Mouse (Mus musculus) common myeloid progenitor, adult 5-6 weeks (primary cell): Measurements from ENCODE around the gene Arhgap5. TPM values are rescaled to one million over a fixed set of nuclear protein-coding genes. Genes with fewer than 3 reads are reported as not detected.
"Not testable (repeated sequence)": the region's sequence is repeated elsewhere in the genome, so short reads cannot be mapped to it uniquely, and the experiment has no call there.

Experiments used
- ATAC-seq: replicated peaks from 2 replicates; pipeline ENCODE4 v1.8.0; 2016; ENCODE audit warnings: low read depth, mild to moderate bottlenecking, moderate TSS enrichment, inconsistent platforms; ENCODE audit not compliant: poor library complexity, severe bottlenecking
- total RNA-seq: library from RNA; stranded (forward); fragments of 200-1000, 187-1606 nt; gene quantifications from 2 replicates; pipeline ENCODE4 v1.2.3, GENCODE M21; 2017

Arhgap5 gene
- total RNA-seq, 1 experiment from 2014 or later: 24.0 TPM

DNA sequence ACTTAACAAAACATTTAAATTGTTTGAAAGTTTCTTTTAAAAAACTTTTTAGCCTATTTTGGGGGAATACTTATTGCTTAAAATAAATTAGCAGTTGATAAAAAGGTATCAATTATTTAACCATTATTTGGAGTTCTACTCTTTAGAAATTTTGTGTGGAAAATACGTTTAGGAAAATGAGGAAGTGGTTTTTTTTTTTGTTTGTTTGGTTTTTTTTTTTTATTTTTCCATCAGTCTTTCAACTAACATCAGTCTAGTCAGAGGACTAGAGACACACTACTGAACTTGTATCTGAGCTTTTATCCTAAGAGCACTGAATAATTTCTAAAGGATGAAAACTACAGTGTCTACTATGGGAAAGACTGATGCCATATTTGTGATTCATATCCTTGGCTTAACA is 21.7 kb downstream of the Arhgap5 start:
- no peak for ATAC-seq

DNA sequence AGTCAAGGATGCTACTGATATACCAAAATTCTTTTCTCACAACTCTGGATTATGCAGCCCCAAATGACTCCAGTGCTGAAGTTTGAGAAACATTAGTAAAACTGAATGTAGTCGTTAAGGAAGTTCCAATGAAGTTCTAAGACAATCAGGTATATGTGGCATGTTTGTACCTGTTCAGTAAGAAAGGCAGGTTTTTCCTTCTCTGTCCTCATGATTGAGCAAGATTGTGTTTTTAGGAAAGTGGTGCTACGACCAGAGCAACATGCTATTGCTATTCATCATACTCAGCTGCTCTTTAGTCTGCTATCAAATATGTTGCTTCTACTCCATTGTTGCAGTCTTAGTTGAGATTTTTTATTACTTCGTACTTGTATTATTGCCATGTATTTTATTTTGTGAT is 26.0 kb downstream of the Arhgap5 start:
- no peak for ATAC-seq

DNA sequence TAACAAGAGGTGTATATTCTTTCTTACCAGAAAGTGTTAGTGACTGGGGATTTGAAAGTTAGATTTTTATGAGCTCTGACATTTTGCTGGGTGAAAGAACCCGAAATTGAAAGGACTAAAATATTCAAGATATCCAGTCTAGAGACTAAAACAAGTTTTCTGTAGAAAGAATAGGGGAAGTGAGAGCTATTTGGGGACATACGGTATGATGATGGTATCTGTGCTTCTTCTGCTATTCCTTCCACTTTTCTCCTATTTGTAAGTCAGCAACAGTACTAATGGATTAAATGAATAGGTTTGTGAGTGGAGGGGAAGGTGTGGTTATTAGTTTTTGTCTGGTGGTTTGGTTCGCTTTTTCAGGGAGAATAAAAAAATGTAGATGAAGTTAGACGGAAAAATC is 37.5 kb downstream of the Arhgap5 start:
- ATAC-seq: peak; percentile 62

DNA sequence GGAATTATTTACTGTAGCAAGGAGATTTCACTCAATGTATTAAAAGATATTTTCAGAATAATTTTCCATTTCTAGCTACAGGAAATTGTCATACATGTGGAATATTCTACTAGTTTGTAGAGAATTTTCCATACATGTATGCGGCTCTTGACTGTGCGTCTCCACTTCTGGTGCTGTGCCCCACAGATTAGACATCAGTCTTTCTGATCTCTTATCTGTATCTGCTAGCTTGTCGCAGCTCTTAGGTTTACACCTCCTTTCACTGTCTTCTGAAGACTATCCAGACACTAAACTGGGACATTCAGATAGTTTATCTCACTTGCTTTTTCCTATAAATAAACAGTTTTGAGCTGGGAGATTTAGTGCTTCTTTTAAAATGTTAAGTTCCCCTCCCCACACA is 40.8 kb downstream of the Arhgap5 start:
- ATAC-seq: no peak

DNA sequence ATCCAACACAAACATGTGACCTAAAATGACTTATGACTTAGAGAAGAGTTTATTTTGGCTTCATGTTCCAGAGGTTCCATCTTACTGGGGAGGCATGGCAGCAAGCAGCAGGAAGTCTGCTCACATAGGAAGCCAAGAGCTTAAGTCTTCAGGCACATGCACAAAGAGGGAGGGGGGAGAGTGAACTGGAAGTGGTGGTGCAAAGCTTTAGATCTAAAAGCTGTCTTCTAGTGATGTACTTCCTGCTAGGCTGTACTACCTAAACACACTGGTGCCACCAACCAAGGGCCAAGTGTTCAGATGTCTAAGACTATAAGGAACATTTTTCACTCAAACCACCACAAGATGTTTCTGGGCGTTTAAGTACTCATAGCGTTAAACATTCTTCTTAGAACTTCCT is 48.3 kb downstream of the Arhgap5 start:
- ATAC-seq: no peak

DNA sequence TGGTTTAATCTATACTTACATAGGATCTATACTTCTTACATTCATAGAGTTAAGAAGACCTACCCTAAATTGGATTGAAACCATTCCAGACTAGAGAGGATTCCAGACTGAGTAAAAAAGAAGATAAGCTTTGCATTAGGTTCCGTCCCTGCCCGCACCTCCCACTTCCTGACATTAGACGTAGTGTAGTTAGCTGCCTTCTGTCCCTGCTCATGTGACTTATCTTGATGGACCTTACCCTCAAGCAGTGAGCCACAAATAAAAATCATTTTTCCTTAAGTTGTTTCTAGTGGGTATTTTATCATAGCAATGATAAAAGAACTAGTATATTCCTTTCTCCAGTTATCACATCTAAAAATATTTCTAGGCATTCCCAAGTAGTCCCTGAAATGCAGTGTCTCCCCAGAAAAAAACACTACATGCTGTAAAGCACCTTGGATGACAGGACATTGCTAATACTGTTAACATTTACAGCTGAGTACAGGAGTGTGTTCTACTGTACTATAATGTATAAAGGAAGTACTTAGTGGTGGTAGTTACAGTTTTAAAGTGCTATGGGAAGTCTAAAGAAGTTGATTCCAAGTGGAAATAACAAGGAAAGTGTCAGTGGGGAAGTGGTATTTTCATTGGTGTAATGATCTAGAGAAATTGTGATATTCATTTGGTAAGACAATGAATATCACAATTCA is 51.6 kb downstream of the Arhgap5 start:
- 0 out of 2 replicates have a peak, but pooled peaks have one; percentile 42 for ATAC-seq

DNA sequence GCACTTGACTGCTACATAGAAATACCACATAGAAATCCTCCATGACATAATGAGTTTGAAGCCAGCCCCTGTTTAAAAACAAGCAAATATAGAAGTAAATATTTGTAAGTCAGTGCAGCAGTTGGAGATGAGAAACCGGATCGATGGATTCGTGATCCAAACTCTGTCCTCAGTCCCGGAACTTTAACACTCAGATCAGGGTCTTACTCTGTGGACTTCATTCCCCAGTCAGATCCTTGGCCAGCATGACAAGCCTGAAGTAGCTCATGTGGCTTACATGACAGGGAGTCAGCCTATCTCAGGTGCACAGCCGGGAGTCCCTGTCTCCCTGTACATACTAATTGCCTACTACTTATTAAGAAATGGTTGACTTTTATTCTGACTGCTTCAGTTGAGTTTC is 61.9 kb downstream of the Arhgap5 start:
- ATAC-seq: no peak

DNA sequence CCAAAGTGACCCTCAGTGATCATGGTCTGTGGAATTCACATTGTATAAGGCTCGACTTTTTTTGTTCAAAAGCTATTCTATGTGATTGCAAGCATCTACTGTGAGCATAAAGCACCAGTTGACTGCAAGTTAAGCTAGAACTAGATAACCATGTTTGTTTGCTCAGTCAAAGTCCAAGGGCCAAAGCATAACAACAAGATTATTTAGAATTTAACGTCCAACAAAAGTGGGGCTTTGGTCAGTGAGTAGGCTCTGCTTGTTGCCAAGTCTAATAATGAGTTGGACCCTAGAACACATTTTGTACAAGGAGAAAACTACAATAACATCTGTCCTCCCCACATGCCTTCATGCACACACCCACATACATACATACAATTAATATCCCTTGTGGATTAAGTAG is 69.6 kb downstream of the Arhgap5 start:
- ATAC-seq: no peak

DNA sequence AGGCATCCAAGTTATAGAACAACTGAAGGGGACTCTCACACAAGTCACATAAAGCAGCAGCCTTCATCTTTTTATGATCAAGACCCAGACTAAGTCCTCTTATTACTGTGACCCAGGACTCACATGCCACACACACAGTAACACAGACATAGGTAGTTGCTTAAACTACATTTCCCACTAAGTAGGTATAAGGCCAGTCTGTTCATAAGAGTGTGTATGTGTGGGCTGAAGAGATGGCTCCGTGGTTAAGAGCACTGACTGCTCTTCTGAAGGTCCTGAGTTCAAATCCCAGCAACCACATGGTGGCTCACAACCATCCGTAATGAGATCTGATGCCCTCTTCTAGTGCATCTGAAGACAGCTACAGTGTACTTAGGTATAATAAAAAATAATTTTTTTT is 82.7 kb downstream of the Arhgap5 start:
- ATAC-seq: not testable (repeated sequence)

DNA sequence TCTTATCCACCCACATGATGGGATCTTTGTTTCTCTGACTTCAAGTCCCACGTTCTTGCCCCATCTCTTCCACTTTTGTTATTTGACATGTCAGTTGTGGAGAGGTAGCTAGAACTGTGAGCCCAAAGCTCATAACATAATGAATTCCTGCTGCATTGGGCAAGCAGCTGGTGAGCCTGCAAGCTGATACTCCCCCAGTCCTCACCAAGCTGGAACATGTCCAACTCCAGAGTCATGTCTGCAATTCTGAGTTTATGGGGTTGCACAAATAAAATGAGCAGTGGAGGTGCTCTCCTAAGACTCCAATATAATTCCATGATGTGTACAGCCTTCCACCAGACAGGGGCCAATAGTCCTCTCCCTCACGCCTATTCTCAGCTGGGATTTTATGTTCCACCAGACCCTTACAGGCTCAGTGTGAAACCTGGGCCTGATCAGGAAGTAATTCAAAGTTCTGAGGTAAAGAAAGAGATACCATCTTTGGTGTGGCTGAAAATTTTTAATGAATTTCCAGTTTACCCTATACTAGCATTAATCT is 83.8 kb downstream of the Arhgap5 start:
- no peak for ATAC-seq

DNA sequence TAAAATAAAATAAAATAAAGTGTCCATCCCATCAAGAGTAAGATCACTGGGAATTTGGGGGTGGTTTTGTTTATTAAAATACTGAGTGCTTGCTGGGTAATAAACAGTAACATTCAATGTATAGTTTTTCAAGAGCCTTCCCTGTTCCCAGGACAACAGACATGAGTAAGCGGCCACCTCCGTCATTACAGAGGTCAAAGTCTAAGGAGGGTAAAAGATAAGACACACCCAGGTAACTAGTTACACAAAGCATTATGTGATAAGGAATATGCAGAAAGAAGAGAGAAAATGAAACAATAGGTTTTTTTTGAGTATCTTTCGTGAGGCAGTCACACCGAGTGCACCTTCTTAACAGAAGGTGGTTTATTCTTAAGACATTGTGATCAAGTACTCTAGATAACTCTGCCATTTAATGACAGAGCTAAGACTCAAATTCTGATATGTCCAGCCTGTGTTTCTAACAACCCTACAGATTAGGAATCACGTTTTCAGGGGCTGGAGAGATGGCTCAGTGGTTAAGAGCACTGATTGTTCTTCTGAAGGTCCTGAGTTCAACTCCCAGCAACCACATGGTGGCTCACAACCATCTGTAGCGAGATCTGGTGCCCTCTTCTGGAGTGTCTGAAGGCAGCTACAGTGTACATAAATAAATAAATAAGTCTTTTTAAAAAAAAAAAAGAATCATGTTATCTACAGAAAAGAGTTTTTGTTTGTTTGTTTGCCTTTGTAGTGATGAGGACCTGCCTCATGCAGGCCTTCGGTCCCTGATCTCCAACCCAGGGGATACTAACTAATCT is 91.8 kb downstream of the Arhgap5 start:
- ATAC-seq: no peak

DNA sequence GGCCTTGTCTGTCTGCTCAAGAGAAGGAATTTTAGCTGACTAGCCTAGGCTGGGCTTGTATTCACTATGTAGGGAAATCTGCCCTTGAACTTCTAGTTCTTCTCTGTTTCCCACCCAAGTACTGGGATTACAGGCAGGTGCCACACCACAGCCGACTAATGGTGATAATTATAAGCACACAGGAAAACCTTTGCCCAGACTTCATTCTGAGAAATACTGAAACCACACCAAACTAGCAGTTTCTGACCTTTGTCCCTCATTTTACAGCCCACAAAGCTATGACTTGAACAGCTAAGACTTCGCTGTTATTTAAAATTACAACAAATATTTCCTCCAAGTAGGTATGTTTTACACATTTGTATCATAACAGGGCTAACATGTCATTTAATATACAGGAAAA is 98.7 kb downstream of the Arhgap5 start:
- no peak for ATAC-seq

DNA sequence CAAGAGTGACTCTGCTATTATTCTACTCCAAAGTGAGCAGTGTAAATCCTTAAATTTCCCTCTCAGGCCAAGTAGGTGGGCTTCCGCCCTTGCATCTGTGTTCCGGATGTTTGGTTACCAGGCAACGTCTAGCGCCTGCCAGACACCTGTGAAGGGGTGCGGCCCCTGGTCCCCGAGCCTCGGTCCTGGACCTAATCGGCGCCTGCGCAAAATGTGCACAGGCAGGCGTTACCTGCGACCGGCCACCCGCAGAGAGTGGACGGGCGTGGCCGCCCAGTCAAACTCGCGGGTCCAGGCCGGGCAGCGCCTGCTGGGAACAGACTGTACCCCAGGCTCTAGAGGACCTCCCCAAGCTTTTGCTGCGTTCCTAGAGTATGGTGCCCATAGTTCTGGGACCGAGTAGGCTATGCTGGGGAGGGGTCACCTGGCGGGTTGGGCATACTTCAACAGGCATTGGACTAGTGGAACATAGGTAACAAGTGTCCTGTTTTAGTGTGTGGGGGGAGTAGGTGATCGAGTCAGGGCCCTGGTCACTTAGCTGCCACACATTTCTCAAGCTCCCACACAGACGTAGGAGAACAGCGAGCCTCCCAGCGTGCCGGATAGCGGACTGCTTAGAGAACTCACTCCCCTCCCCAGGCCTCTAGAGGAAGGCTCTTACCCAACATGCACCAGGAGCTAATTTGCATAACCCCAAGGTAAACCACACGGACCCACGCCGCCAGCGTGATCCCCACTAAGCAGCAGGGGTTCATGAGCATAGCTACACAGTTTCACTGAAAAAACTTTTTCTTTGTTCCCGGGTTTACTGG is 99.3 kb downstream of the Arhgap5 start:
- peak; percentile 80 for ATAC-seq

DNA sequence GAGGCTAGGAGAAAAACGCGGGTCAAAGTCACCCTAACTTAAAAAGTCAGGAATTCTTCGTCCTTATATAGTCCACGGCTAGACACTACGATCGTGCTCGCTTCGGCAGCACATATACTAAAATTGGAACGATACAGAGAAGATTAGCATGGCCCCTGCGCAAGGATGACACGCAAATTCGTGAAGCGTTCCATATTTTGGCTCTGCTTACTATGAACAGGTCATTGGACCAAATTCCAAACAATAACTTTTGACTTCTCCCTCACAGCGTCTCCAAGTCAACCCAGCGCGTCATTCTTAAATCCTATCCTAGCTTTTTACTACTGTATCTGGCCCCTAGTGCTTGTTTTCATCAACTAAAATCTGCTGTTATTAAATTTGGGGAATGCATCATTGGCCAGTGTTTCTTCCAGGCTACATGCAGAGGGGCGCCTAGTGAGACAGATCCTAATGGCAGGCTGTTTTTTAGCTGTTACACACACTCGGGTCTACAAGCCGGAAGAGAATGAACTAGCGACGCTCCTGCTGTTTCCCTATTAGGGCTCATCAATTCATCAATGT is 100.0 kb downstream of the Arhgap5 start:
- ATAC-seq: peak; percentile 39

DNA sequence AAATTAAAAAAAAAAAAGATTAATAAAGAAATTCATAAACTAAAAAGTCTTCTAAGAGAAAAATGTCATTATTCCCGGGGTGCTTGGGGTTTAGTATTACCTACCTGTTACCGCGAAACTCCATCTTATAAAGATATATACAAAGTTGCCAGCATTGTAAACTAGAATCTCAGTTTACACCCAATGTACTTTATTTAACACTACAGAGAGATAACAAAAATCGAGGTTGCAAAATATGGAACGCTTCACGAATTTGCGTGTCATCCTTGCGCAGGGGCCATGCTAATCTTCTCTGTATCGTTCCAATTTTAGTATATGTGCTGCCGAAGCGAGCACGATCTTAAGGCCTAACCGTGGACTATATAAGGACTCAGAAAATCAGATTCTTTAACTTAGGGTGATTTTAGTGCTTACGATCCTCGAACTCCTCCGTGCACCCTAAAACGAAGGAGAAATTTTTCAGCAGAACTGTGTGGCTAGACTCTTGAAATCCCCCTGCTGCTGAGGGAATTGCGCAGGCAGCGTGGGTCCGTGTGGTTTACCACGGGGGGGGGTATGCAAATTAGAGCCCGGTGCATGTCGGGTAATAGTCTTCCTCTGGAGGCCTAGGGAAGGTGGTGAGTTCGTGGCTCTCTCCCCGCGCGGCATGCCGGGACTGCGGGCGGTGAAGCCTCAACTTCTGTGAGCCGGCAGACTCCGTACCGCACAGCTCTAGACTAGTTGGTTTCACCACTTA is 100.7 kb downstream of the Arhgap5 start:
- ATAC-seq: peak; percentile 80

DNA sequence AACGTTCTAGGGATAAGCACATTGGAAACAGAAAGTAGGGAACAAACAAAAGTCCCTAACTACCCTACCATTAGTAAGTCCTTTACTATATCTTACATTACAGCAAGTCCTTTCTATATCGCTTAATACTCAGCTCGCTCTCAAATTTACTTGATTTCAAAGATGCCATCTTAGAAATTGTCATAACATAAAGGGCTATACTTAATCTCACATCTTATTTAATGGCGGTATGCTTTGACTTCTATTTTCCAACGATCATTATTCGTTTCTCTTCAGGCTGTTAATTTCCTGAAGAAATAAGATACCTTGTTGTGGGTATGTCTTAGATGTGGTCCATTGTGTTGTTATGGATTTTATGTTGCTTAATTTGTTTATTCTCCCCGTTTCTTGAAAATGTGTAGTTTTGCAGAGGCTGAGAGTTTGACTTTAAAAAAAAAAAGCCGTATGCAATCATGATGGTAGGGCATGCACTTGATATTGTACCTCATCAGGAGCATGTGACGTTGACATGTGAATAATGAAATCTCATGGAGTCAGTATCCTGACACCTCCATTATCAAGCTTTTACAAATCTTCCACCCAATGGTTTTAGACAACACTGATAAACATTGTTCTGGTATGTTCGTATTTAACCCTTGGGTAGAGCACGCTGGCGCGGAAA is 101.3 kb downstream of the Arhgap5 start:
- no peak for ATAC-seq

DNA sequence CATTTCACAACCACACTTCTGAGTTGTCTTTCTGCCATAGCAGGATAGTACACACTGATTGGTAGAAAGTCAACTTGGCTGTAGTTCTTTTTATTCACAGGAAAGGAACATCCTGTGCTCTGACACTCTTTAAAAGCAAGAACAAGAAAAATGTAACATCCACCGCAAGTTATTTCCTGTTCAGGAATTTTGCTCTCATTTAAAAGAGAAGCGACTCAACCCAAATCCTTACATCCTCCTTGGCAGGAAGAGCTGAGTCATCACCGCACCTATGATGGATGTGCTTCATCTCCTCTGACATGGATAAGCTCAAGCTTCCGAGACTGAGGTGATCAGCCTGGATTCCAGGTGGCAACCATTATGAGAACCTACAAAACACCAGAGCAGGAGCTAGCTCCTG is 103.6 kb downstream of the Arhgap5 start:
- no peak for ATAC-seq

DNA sequence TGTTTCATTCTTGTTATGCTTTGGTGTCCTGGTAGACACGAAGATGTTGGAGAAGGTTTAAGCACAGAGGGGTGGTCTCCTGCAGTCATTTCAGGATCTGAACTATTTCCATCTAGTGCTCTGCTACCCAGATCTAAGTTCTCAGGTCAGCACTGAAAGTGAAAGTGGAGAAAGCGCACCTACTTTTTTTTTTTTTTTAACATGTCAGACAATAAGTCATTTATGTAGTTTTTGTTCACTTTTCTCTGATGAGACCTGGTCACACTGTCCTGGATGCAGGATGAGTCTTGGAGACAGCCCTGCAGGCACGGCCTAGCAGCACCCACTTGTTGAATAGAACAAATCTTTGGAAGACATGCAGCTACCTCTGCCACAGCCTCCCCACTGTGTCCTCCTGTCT is 111.9 kb downstream of the Arhgap5 start:
- 0 out of 2 replicates have a peak, but pooled peaks have one; percentile 3 for ATAC-seq

DNA sequence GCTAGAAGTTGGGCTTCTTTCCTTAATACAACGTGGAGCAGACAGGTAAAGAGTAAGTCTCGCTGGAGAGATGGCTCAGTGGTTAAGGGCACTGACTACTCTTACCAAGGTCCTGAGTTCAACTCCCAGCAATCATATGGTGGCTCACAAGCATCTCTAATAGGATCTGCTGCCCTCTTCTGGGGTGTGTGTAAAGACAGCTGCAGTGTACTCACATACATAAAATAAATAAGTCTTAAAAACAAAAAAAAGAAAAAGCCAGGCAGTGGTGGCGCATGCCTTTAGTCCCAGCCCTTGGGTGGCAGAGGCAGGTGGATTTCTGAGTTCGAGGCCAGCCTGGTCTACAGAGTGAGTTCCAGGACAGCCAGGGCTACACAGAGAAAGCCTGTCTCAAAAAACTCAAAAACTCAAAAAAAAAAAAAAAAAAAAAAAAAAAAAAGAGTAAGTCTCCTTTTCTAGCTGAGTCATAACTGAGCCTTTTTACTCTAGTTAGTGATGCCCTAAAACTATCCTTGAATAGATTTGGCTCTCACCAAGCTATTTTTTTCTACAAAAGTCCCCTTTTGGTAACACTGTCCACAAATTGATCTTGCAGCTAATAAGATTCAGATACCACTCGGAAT is 114.8 kb downstream of the Arhgap5 start:
- no peak for ATAC-seq
